Mouse (Mus musculus) cerebellum, adult 2 months (tissue): ENCODE data around the gene Hs3st3b1. TPM values are rescaled to one million over a fixed set of nuclear protein-coding genes. Genes with fewer than 3 reads are reported as not detected.

Experiments used
- DNase-seq, 2 experiments: peaks; one replicate each; pipeline ENCODE4 v3.0.0; 2021
- H3K27ac ChIP-seq: fragments of 200-500 bp; 2 replicates; pipeline ENCODE4 v1.5.1; 2012; ENCODE audit warnings: low read length, control low read depth, inconsistent platforms; ENCODE audit not compliant: insufficient read depth
- H3K27me3 ChIP-seq: fragments of 200-500 bp; 2 replicates; pipeline ENCODE4 v1.6.1; 2012; ENCODE audit warnings: inconsistent platforms, mild to moderate bottlenecking, low read length, moderate library complexity; ENCODE audit not compliant: control insufficient read depth, insufficient read depth
- H3K4me1 ChIP-seq: fragments of 200-500 bp; 2 replicates; pipeline ENCODE4 v1.6.1; 2011; ENCODE audit warnings: low read length; ENCODE audit not compliant: control insufficient read depth, insufficient read depth
- H3K4me3 ChIP-seq: fragments of 200-500 bp; replicated peaks from 2 replicates; pipeline ENCODE3; 2011; ENCODE audit warnings: mild to moderate bottlenecking, low read depth, low read length, control low read depth; ENCODE audit not compliant: insufficient read depth
- CTCF ChIP-seq: fragments of 200-500 bp; IDR thresholded peaks from 2 replicates; pipeline ENCODE4 v1.5.1; 2011; ENCODE audit warnings: low read depth, mild to moderate bottlenecking, control low read depth, low read length, moderate library complexity, borderline replicate concordance; ENCODE audit not compliant: insufficient read depth
- POLR2A ChIP-seq: fragments of 200-500 bp; IDR thresholded peaks from 2 replicates; pipeline ENCODE4 v1.6.1; 2011; ENCODE audit warnings: low read length, control low read depth, borderline replicate concordance; ENCODE audit not compliant: insufficient read depth
- WGBS: fragments of 180-500 bp; shearing (Covaris S2); methylation state at CpG from one replicate; pipeline ENCODE4 v1.1.7; 2018; 5-methylcytosine and 5-hydroxymethylcytosine counted together
- polyA plus RNA-seq: library from polyadenylated mRNA; depleted of rRNA; stranded (reverse); fragments of >200 nt; gene quantifications from 2 replicates; pipeline ENCODE4 v1.2.3, GENCODE M21; 2012; rRNA removed

Gene Hs3st3b1
- 0.79 and 1.2 TPM in 2 replicates for polyA plus RNA-seq

- H3K27ac ChIP-seq, result no peak within 1 kb of the TSS
- DNase-seq, result peak; percentile 51 to 60
- no peak within 1 kb of the TSS for H3K4me3 ChIP-seq
- H3K27me3 ChIP-seq, result peaks cover 23% of the 10 kb centered on the region
- TF ChIP-seq POLR2A, result no peak
- TF ChIP-seq CTCF, result no peak
- 1% methylated on average over 43 of the region's 43 CpGs for WGBS
- peaks cover 3% of the 10 kb centered on the region; the same call in 1 of the 2 replicates for H3K4me1 ChIP-seq
Observed at GRCm38 (mm10) chr11:63922091-63922621, at the start of gene Hs3st3b1. Gene Hs3st3b1, minus strand, starts transcription at chr11:63922290.

GRCm38 (mm10) chr11:63971462-63971861, 49.4 kb upstream of the Hs3st3b1 start:
- no peak for TF ChIP-seq POLR2A
- TF ChIP-seq CTCF, result no peak
- WGBS, result 93% methylated on average over 9 of the region's 9 CpGs
- Histone ChIP-seq H3K4me3 (no peak overlapping the region), H3K27ac (no peak overlapping the region), H3K4me1 (no peaks in the 10 kb centered on the region), H3K27me3 (no peaks in the 10 kb centered on the region)
- DNase-seq, result no peak

GRCm38 (mm10) chr11:63970818-63971217, 48.7 kb upstream of the Hs3st3b1 start:
- DNase-seq, result no peak
- Histone ChIP-seq H3K4me3 (no peak overlapping the region), H3K27ac (no peak overlapping the region), H3K4me1 (peaks cover under 1% of the 10 kb centered on the region; the same call in 1 of the 2 replicates), H3K27me3 (no peaks in the 10 kb centered on the region)
- no peak for TF ChIP-seq POLR2A
- TF ChIP-seq CTCF, result no peak
- WGBS, result 92% methylated on average over 6 of the region's 6 CpGs

- WGBS, result 54% methylated on average over 11 of the region's 11 CpGs
- Histone ChIP-seq H3K4me1 (peaks cover 5% of the 10 kb centered on the region; the same call in 1 of the 2 replicates), H3K27ac (no peak overlapping the region), H3K4me3 (no peak overlapping the region), H3K27me3 (no peaks in the 10 kb centered on the region)
- peak in 1 of 2 experiments; percentile 22 for DNase-seq
- TF ChIP-seq CTCF (no peak), POLR2A (no peak)
Observed at GRCm38 (mm10) chr11:63969205-63969910, 47.3 kb upstream of the Hs3st3b1 start.

GRCm38 (mm10) chr11:63968388-63969035, 46.4 kb upstream of the Hs3st3b1 start:
- DNase-seq, result no peak
- Histone ChIP-seq H3K4me3 (no peak overlapping the region), H3K27ac (no peak overlapping the region), H3K4me1 (peaks cover 5% of the 10 kb centered on the region; the same call in 1 of the 2 replicates), H3K27me3 (no peaks in the 10 kb centered on the region)
- TF ChIP-seq CTCF (no peak), POLR2A (no peak)
- 50% methylated on average over 3 of the region's 3 CpGs for WGBS

- WGBS, result 89% methylated on average over 9 of the region's 9 CpGs
- TF ChIP-seq CTCF, result no peak
- TF ChIP-seq POLR2A, result no peak
- Histone ChIP-seq H3K27me3 (no peaks in the 10 kb centered on the region), H3K4me1 (peaks cover 5% of the 10 kb centered on the region; the same call in 1 of the 2 replicates), H3K4me3 (no peak overlapping the region), H3K27ac (no peak overlapping the region)
- no peak for DNase-seq
Observed at GRCm38 (mm10) chr11:63967641-63968387, 45.7 kb upstream of the Hs3st3b1 start.

- Histone ChIP-seq H3K27me3 (no peaks in the 10 kb centered on the region), H3K27ac (no peak overlapping the region), H3K4me1 (peaks cover 5% of the 10 kb centered on the region; the same call in 1 of the 2 replicates), H3K4me3 (no peak overlapping the region)
- 36% methylated on average over 5 of the region's 5 CpGs for WGBS
- TF ChIP-seq POLR2A (no peak), CTCF (no peak)
- DNase-seq, result peak in 1 of 2 experiments; percentile 10
Observed at GRCm38 (mm10) chr11:63965437-63965836, 43.3 kb upstream of the Hs3st3b1 start.
